Mouse (Mus musculus) cerebellum, adult 18-20 months (tissue): Measurements from ENCODE around the gene Abhd11.
"Not testable (repeated sequence)": the region's sequence is repeated elsewhere in the genome, so short reads cannot be mapped to it uniquely, and the experiment has no call there.

Source experiments
- DNase-seq, 2 experiments: peaks; one replicate each; pipeline ENCODE4 v3.0.0; 2021

Abhd11 gene

GRCm38 (mm10) chr5:135008671-135009589, at the start of gene Abhd11:
Gene Abhd11 (plus strand): TSS chr5:135009152.
- peak; percentile 97 to 100 for DNase-seq

- no peak for DNase-seq
These were observed 48.5 kb upstream of the Abhd11 start for GRCm38 (mm10) chr5:134960430-134960829.

GRCm38 (mm10) chr5:134961519-134961918, 47.4 kb upstream of the Abhd11 start:
- no peak for DNase-seq

GRCm38 (mm10) chr5:134963546-134963945, 45.4 kb upstream of the Abhd11 start:
- no peak for DNase-seq

- DNase-seq, result not testable (repeated sequence)
These were observed 44.3 kb upstream of the Abhd11 start for GRCm38 (mm10) chr5:134964655-134965054.

GRCm38 (mm10) chr5:134965473-134965851, 43.5 kb upstream of the Abhd11 start:
- DNase-seq, result peak; percentile 74

- DNase-seq, result peak; percentile 30 to 37
These were observed 42.8 kb upstream of the Abhd11 start for GRCm38 (mm10) chr5:134965852-134966821.

- no peak for DNase-seq
These were observed 41.6 kb upstream of the Abhd11 start for GRCm38 (mm10) chr5:134967164-134967944.

GRCm38 (mm10) chr5:134970671-134971070, 38.3 kb upstream of the Abhd11 start:
- DNase-seq, result no peak

- DNase-seq, result no peak
These were observed 35.9 kb upstream of the Abhd11 start for GRCm38 (mm10) chr5:134973081-134973480.

GRCm38 (mm10) chr5:134973526-134973925, 35.4 kb upstream of the Abhd11 start:
- DNase-seq, result no peak

- no peak for DNase-seq
These were observed 34.7 kb upstream of the Abhd11 start for GRCm38 (mm10) chr5:134974294-134974693.

- DNase-seq, result no peak
These were observed 34.0 kb upstream of the Abhd11 start for GRCm38 (mm10) chr5:134974921-134975320.

GRCm38 (mm10) chr5:134976164-134976563, 32.8 kb upstream of the Abhd11 start:
- DNase-seq, result no peak

GRCm38 (mm10) chr5:134976577-134977250, 32.2 kb upstream of the Abhd11 start:
- DNase-seq, result no peak

GRCm38 (mm10) chr5:134977837-134978236, 31.1 kb upstream of the Abhd11 start:
- no peak for DNase-seq

- DNase-seq, result no peak
These were observed 27.8 kb upstream of the Abhd11 start for GRCm38 (mm10) chr5:134981149-134981548.

- DNase-seq, result no peak
These were observed 25.8 kb upstream of the Abhd11 start for GRCm38 (mm10) chr5:134983111-134983510.

GRCm38 (mm10) chr5:134983771-134984170, 25.2 kb upstream of the Abhd11 start:
- DNase-seq, result no peak

GRCm38 (mm10) chr5:134985633-134986297, 23.2 kb upstream of the Abhd11 start, which contains the start of gene Cldn3:
Gene Cldn3 (plus strand): TSS chr5:134986214.
- no peak for DNase-seq
